Mouse (Mus musculus) stomach, postnatal 0 days (tissue): ENCODE results near the gene Ralgapa1.
"Not testable (repeated sequence)": the region's sequence is repeated elsewhere in the genome, so short reads cannot be mapped to it uniquely, and the experiment has no call there.

Source experiments
- CTCF ChIP-seq: IDR thresholded peaks from 2 replicates; pipeline ENCODE4 v1.5.1; 2016; ENCODE audit warnings: antibody characterized with exemption, low read depth, mild to moderate bottlenecking, moderate library complexity
- EP300 ChIP-seq: optimal IDR thresholded peaks from 2 replicates; pipeline ENCODE3; 2016; ENCODE audit warnings: antibody characterized with exemption

- TF ChIP-seq CTCF, EP300: not testable (repeated sequence)
Observed at GRCm38 (mm10) chr12:55586936-55587335, 234.0 kb downstream of the Ralgapa1 start.
